Mouse (Mus musculus) common myeloid progenitor, adult 5-6 weeks (primary cell): ENCODE results near the gene Adh5. TPM values are rescaled to one million over a fixed set of nuclear protein-coding genes. Genes with fewer than 3 reads are reported as not detected.
A peak's percentile ranks its signal among the peaks of the same experiment; 100 is the strongest.

Experiments
- ATAC-seq: replicated peaks from 2 replicates; pipeline ENCODE4 v1.8.0; 2016; ENCODE audit warnings: low read depth, mild to moderate bottlenecking, moderate TSS enrichment, inconsistent platforms; ENCODE audit not compliant: poor library complexity, severe bottlenecking
- total RNA-seq: library from RNA; stranded (forward); fragments of 200-1000, 187-1606 nt; gene quantifications from 2 replicates; pipeline ENCODE4 v1.2.3, GENCODE M21; 2017

The Adh5 gene
- 139 and 141 TPM in 2 replicates for total RNA-seq

DNA sequence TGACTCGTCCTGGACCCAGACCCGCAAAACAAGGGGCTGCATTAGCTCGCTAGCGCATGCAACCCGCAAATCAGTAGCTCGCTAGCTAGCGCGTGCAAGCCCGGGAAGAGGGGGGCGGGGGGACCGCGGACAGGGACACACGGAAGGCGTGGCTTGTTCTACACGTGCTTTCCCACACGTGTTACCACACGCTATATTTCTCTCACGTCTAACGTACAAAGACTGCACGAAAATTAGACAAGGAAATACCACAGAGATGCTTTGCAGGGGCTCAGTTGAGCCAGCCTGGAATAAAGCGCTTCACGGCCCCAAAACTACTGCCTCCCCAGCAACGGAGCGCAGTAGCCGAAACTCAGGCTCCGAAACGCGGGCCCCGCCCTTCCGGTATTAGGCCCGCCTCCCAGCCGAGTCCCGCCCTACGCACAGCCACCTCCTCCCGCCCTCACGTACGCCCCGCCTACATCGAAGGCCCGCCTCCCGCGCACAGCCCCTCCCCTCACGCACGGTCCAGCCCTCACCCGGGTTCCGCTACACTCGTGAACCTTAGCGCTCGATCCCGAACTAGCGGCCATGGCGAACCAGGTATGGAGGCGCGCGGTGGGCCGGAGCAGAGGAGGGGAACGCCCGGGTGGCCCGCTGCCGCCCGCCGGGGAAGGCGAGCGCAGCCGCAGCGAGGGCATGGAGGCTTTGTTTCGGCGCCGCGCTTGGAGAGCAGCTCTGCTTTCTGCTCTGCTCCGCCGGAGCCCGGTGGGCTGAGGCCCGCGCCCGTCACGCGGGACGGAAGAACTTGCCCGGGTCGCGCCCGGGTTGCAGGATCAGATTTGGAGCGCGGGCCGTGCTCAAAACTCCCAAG, at the start of gene Adh5:
Gene Adh5 (plus strand): TSS at position 482 of the 853 bp plus-strand sequence.
- ATAC-seq = peak; percentile 95

DNA sequence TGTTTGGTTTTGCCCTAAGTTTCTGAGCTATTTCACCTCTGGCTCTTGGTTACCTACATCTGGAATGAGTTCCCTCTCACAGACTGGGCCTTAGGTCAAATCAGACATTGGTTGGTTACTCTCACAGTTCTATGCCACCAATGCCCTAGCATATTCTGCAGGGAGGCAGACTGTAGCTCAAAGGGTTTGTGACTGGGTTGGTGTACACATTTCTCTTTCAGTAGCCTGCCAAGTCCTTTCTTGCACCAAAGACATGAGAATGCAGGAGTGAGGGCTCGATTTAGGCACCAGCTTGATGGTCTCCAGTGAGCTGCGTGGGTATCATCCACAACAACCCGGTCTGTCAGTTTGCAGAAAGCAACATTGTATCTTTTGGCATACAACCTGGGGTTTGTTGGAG, 38.0 kb upstream of the Adh5 start:
- ATAC-seq = no peak

DNA sequence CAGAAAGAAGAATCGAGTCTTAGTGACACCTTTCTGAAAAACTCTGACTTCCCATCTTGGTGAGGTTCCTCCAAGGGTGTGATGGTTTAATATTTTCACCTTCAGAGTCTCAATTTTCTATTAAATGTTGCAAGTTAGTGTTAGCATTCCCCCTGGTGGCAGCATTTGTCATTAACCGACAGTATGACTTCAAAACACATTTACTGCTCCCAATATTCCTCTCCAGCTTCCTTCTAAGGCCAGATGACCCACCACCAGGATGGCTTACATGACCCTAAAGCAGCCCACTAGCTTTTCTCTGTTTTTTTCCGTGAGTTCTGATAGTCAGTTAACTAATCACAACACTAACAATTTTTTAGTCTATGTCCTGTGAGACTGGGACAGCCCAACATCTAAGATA, 37.6 kb upstream of the Adh5 start:
- 0 out of 2 replicates have a peak, but pooled peaks have one; percentile 54 for ATAC-seq

DNA sequence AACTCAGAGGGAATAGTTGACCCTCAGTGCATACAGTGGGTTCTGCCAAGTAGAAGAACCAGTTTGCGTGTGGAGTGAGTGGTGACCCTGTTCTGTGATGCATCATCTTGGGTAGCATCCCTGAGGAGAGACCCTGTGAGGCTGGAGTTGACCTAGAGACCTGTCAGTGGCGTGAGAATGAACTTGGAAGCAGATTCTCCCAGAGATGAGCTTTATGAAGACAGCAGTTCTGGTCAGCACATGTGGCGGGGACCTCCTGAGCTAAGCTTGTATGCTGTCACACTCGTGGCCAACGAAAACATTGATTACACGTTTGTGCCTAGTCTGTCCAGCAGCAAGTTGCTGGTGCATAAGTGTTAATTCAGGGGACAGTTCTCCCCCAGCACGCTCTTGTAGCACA, 37.1 kb upstream of the Adh5 start:
- ATAC-seq = no peak

DNA sequence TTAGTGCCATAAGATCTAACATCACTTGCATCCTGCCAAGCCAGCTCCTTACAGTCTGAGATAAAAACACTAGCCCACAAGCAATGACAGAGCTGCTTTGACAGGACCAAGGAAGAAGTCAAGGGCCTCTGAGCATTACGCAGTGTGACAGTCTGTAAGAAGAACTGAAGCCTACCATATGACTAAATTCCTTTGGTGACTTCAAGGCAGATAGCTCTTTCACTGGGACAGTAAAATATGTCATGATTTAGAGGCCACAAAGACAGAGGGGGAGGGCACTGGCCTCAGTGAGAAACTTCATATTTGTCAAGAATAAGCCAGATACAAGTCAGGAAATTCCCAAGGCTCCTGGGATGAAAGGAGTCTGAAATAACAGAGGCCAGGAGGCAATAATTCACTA, 35.0 kb upstream of the Adh5 start:
- ATAC-seq = no peak

DNA sequence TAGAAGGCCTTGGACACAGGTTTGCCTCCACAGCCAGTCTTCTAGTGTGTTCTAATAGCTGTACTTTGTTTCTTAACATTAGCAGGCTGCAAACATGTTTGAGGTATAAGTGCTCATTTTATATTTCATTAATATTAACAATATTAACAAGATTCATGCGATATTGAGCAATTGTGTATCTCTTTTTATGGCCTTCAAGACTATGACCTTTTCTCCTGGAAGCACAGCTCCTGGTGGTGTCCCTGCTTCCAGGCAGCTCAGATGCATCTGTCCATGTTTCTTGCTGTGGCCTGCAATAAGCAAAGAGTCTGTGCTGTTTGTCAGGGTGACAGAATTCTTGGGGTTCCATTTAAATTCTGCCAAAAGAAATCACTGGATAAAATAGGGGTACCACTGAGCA, 33.3 kb upstream of the Adh5 start:
- ATAC-seq = no peak

DNA sequence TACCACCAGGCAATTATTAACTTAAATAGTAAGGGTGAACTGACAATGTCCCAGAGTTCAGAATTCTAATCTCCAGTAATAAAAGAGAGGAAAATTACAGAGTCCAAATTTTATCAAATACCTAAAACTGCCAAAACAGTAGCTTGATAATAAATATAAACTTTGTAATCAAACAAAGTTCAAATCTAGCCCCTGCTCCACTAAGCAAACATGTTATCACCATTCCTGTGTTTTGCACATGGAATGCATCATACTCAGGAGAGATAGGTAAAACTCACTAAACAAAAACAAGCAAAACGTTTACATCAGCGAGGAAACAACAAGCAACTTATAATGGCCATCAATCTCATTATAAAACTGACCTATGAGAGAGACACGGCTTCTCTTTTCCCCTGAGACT, 32.7 kb upstream of the Adh5 start:
- ATAC-seq = no peak

DNA sequence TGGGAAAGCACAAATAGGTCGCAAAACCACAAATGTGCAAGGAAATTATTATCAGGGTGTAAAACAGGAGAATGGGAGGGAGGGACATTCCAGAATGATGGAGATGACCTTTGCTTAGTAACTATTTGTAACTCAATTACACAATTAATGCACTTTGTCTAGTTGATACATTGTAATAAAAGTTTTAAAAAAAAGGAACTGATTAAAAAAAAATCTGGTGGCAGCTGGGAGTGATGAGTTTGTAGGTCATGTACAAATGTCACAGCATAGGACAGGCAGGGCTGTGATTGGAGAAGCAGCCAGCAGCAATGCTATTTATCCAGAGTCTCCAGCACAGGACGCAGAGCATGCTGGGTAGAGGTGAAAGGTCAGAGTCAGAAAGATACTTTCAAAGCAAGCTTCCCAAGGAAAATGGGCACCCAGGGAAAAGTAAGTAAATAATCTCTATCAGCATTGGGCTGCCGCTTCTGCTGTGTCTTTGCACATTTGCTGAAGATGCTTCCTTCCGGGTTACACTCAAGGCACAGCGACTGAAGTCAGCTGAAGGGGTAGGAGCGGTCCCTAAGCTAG, 27.7 kb upstream of the Adh5 start, which contains the start of gene Adh4:
Gene Adh4 (plus strand): TSS at position 346 of the 570 bp plus-strand sequence.
- no peak for ATAC-seq

DNA sequence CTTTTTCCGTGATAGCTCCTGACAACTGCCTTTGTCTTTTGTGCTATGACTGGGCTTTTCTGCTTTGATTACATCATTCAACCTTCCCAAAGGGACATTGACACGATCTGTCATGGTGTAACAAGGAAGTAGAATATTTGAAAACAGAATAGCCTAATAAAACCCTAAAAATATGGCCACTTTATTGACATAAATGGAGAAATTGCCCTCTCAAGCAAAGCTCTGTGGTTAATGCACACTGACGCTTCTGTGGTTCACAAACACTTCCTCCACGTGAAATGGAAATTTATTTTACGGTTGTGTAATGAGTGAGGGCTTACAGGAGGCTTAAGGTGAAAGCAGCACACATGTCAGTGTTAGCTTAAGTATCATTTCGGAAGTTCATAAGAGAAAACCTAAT, 23.5 kb upstream of the Adh5 start:
- peak; percentile 96 for ATAC-seq

DNA sequence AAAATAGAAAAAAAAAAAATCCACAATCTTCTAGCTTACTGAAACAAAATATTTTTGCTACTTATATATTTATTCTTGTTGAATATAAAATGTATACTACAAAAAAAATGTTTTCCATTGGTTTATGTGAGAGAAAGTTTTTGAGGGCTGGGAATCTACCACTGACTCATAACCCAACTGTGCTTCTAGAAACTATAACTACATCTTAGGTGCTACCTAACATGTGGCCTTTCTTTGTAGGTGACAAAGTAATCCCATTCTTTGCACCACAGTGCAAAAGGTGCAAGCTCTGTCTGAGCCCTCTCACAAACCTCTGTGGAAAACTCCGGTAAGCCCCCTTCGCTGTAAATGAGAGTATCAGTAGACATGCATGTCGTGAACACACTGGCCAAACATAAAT, 22.5 kb upstream of the Adh5 start:
- ATAC-seq = no peak

DNA sequence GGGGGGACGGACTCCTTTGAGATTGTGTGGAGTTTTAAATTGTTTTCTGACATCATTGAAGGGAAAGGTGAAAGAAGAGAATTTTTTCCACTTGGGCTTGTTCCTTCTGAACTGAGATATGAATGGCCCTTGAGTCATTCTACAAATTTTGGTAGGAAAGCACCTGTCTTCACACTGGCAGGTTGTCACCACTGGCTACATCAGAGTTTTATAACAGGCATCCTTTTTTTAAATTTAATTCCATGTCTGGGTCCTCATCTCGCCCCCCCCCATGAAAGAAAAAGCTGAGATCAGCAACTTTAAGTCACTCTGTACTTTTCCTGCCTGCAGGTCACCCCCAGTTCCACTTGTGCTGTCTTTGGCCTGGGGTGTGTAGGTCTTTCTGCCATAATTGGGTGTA, 19.2 kb upstream of the Adh5 start:
- ATAC-seq = no peak

DNA sequence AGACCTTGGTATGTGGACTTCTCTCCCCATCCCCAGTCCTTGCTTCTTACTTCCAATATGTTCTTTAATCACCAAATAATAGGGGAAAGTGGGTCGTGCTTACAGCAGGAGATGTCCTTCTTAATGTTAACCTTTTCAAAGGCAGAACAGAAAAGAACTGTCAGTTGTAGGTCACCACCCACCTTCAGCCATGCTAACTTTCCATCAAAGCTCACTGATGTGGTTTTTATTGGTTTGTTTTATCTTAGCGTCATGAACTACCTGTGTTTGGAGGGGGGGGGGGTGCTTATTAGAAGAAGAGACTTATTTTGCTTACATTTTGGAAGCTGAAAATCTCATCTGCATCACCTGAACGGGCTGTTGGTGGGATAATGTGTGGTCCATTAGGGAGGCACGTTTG, 18.6 kb upstream of the Adh5 start:
- ATAC-seq = no peak

DNA sequence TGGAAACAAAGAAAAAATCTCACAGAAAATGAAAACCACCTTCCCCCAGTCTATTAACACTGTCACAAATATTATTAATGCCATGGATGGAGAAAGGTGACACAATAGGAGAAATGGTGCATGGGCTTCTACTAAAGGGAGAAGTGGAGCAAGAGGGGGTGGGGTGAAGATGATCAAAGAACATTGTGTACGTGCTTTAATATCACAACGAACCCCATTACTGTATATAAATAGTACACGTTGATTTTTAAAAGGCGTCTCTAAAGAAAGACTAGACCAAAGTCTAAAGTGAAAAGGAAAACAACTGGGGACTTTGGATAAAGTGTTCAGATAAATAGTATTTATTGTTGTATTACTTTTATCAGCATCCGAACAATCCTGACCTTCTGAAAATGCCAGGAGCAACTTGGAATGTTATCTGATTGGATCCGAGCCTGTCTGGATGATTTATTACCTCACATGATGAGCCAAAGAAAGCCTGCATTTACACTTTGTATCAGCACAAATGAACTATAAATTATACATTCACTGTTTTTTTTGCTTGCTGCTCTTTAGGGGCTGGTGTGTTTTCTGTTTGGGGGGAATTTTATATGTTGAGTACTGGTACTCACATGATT, 12.4 kb upstream of the Adh5 start:
- ATAC-seq = no peak

DNA sequence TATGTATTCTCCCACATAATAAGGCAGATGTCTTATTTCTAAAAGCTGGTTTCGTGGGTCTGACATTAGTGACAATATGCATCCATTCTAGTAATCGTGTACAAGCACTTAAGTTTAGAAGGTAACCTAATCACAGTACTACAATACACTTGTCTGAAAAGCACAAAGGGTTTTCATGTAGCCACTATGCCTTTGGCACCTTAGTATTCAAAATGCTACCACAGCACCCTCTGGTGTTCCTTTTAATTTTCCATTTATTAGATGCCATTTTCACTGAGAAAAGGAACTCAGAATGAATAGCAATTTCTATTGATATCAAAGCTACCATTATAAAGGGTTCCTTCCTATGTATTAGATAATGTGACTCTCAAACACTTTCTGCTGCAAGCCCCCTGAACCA, 11.1 kb upstream of the Adh5 start:
- ATAC-seq = peak; percentile 83

DNA sequence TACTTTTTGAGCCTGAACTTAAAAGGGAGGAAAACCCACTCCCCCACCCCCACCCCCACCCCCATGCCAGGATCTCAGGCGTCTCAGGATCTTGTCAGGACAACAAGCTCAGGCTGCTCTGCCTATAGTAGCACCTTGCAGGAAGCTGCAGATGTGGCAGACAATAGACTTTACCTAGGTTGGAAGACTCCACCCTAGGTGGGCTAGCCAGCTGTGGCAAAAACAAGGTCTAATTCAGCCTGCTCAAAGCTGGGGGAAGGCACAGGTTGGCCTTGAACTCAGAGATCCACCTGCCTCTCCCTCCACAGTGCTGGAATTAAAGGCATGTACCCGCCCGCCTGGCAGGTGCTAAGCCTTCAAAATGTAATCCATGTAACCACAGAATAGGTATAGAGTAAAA, 4.2 kb upstream of the Adh5 start:
- ATAC-seq = no peak

DNA sequence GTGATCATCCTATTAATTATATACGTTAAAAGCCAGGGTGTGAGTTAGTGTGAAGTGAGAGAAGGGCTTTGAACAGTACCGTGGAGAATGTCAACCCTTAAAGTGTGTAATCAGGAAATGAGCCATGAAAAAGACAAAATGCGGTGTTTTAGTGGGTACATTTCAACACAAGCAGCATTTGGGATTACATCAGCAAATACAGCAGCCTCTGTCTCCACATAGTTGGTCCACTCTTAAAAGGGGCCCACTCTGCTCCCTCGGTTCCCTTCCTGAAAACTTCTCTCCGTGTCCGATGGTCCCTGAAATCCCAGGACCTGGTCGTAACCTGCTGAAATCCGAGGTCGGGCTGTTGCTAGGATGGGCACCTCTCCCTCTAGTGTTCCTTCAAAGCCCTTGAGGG, 690 bp upstream of the Adh5 start:
- peak; percentile 16; the same call in 1 of the 2 replicates for ATAC-seq

DNA sequence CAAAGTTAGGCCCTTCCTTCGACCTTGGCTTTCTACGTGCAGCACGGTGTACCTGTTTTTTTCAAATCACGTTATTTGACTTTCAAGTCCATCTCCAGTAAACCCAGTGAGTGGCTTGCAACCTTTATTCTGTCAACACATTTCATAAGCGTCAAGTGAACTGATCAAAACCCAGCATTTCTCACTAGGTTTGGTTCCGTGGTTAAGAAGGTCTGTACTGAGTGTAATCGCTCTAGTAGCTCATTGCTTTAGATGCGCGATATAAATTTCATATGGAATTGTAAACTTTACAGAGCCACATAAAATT, 525 bp downstream of the Adh5 start:
- ATAC-seq = no peak

DNA sequence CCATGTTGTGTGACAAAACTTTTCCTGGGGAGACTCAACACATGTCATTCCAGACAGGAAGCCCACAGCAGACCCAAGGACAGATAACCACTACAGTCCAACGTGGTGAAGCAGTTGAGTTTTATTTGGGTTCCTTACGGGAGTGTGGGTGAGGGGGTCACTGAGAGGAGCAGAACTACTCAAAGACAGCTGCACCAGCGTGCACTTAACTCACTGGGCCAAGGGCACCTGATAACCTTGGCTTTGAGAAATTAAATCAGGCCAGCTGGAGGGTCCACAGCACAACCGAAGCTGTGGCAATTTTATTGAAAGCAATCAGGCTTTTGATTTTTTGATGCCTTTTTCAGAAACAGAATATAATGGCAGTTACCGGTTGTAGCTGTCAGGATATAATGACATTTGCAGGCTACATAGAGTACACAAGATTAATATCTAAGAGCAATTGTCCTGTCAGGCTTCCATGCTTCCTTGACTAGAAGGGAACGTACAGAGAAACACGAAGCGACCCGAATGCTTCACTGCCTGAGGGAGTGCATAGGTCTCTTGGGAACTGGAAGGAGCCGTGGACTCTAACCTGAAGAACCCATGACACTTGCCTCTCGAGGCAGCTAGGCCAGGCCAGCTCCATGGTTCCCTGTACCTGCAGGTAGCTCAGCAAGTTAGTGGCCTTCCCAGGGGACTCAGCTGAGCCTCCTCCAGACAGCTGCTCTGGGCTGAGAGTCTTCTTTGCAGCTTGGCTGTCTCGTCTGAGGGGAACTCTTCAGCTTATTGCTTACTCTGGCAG, 5.4 kb downstream of the Adh5 start:
- no peak for ATAC-seq

DNA sequence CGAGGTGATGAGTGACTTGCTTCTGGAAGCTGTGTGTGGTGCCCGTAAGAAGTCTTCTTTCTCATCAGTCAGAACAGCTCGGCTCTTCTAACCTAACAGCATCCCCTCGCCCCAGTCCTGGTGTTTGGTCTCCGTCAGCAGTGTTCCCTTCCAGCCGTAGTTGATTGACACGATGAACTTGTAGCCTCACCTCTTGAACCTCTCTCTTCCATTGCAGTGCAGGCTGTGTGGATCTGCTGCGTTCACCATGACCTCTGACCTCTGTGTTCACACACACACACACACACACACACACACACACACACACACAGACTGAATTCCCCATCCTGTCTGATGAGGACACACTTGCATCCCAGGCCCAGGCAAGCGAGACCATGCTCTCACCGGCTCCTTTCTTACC, 9.3 kb downstream of the Adh5 start:
- ATAC-seq = no peak

DNA sequence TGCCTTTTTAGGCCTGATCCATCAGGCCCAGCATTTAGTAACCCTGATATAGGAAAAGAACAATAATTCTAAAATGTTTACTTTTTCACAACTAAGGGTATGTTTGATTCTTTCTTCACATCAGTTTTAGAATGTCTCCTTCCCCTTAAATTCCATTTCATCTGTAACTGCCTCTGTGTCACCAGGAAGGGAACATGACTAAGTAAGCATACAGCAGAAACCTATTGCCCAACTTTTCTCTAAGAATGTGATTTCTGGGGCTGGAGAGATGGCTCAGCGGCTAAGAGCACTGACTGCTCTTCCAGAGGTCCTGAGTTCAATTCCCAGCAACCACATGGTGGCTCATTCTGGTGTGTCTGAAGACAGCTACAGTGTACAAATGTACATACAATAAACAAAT, 11.3 kb downstream of the Adh5 start:
- no peak for ATAC-seq
